Mouse (Mus musculus): ENCODE results near the gene Naa80. TPM values are rescaled to one million over a fixed set of nuclear protein-coding genes. Genes with fewer than 3 reads are reported as not detected.

Naa80 gene
- polyA plus RNA-seq, 2 experiments = 17.2 to 38.7 TPM

- Histone ChIP-seq H3K4me2 (replicated peaks; ENCODE audit: low read depth, low read length, severe bottlenecking) (no peak overlapping the region), H3K36me3 (ENCODE audit: control insufficient read depth, insufficient read depth, low read length) (peaks cover 7% of the 10 kb centered on the region), H3K27me3 (ENCODE audit: control insufficient read depth, insufficient read depth, low read length) (no peaks in the 10 kb centered on the region), H3K4me3 (replicated peaks; ENCODE audit: low read length) (no peak overlapping the region), H3K9me3 (ENCODE audit: control insufficient read depth, low read length) (no peaks in the 10 kb centered on the region), H3K9ac (ENCODE audit: low read depth, low read length, severe bottlenecking) (no peak overlapping the region), H3K4me1 (ENCODE audit: control insufficient read depth, insufficient read depth, low read length) (peaks cover 10% of the 10 kb centered on the region), H3K27ac (replicated peaks; ENCODE audit: low read depth, low read length) (no peak overlapping the region)
- TF ChIP-seq POLR2A (IDR thresholded peaks at IDR 0.05; ENCODE audit: borderline replicate concordance, extremely low read depth, insufficient read depth, insufficient read length) = no peak
- WGBS = 90% methylated on average over 9 of the region's 9 CpGs
- DNase-seq (ENCODE audit: low spot score) (no peak), ATAC-seq (ENCODE audit: low FRiP score, low read depth) (no peak)
Measured at GRCm38 (mm10) chr9:107599433-107599832, 20.7 kb downstream of the Naa80 start.

- DNase-seq (ENCODE audit: low spot score) (no peak), ATAC-seq (ENCODE audit: low FRiP score, low read depth) (no peak)
- TF ChIP-seq POLR2A (IDR thresholded peaks at IDR 0.05; ENCODE audit: borderline replicate concordance, extremely low read depth, insufficient read depth, insufficient read length) = no peak
- H3K9ac ChIP-seq (ENCODE audit: low read depth, low read length, severe bottlenecking) = no peak overlapping the region
- H3K4me1 ChIP-seq (ENCODE audit: control insufficient read depth, insufficient read depth, low read length) = peaks cover 14% of the 10 kb centered on the region
- H3K9me3 ChIP-seq (ENCODE audit: control insufficient read depth, low read length) = no peaks in the 10 kb centered on the region
- H3K4me2 ChIP-seq (replicated peaks; ENCODE audit: low read depth, low read length, severe bottlenecking) = no peak overlapping the region
- no peaks in the 10 kb centered on the region for H3K27me3 ChIP-seq (ENCODE audit: control insufficient read depth, insufficient read depth, low read length)
- WGBS = 59% methylated on average over 14 of the region's 14 CpGs
- H3K27ac ChIP-seq (replicated peaks; ENCODE audit: low read depth, low read length) = no peak overlapping the region
- H3K4me3 ChIP-seq (replicated peaks; ENCODE audit: low read length) = no peak overlapping the region
- peaks cover 3% of the 10 kb centered on the region; the same call in 1 of the 2 replicates for H3K36me3 ChIP-seq (ENCODE audit: control insufficient read depth, insufficient read depth, low read length)
Measured at GRCm38 (mm10) chr9:107599842-107600241, 21.2 kb downstream of the Naa80 start.

- 84% methylated on average over 12 of the region's 12 CpGs for WGBS
- no peak overlapping the region for H3K27ac ChIP-seq (replicated peaks; ENCODE audit: low read depth, low read length)
Measured at GRCm38 (mm10) chr9:107600745-107601144, 22.1 kb downstream of the Naa80 start.

GRCm38 (mm10) chr9:107601275-107601674, 22.6 kb downstream of the Naa80 start:
- 81% methylated on average over 11 of the region's 11 CpGs for WGBS

More at GRCm38 (mm10) chr9:107600745-107601144, 22.1 kb downstream of the Naa80 start:
- peaks cover 23% of the 10 kb centered on the region for H3K4me1 ChIP-seq (ENCODE audit: control insufficient read depth, insufficient read depth, low read length)
- no peak overlapping the region for H3K9ac ChIP-seq (ENCODE audit: low read depth, low read length, severe bottlenecking)
- no peaks in the 10 kb centered on the region for H3K9me3 ChIP-seq (ENCODE audit: control insufficient read depth, low read length)
- no peak overlapping the region for H3K4me2 ChIP-seq (replicated peaks; ENCODE audit: low read depth, low read length, severe bottlenecking)
- DNase-seq (ENCODE audit: low spot score) (no peak), ATAC-seq (ENCODE audit: low FRiP score, low read depth) (no peak)
- no peak overlapping the region for H3K4me3 ChIP-seq (replicated peaks; ENCODE audit: low read length)
- TF ChIP-seq POLR2A (IDR thresholded peaks at IDR 0.05; ENCODE audit: borderline replicate concordance, extremely low read depth, insufficient read depth, insufficient read length) = no peak
- no peaks in the 10 kb centered on the region for H3K36me3 ChIP-seq (ENCODE audit: control insufficient read depth, insufficient read depth, low read length)
- H3K27me3 ChIP-seq (ENCODE audit: control insufficient read depth, insufficient read depth, low read length) = no peaks in the 10 kb centered on the region

GRCm38 (mm10) chr9:107602068-107602648, 23.5 kb downstream of the Naa80 start:
- Histone ChIP-seq H3K4me3 (replicated peaks; ENCODE audit: low read length) (no peak overlapping the region), H3K4me2 (replicated peaks; ENCODE audit: low read depth, low read length, severe bottlenecking) (no peak overlapping the region), H3K27ac (replicated peaks; ENCODE audit: low read depth, low read length) (no peak overlapping the region), H3K9me3 (ENCODE audit: control insufficient read depth, low read length) (no peaks in the 10 kb centered on the region), H3K36me3 (ENCODE audit: control insufficient read depth, insufficient read depth, low read length) (no peaks in the 10 kb centered on the region), H3K4me1 (ENCODE audit: control insufficient read depth, insufficient read depth, low read length) (peaks cover 36% of the 10 kb centered on the region), H3K27me3 (ENCODE audit: control insufficient read depth, insufficient read depth, low read length) (no peaks in the 10 kb centered on the region), H3K9ac (ENCODE audit: low read depth, low read length, severe bottlenecking) (no peak overlapping the region)
- no peak for TF ChIP-seq POLR2A (IDR thresholded peaks at IDR 0.05; ENCODE audit: borderline replicate concordance, extremely low read depth, insufficient read depth, insufficient read length)
- DNase-seq (ENCODE audit: low spot score) (peak; percentile 89), ATAC-seq (ENCODE audit: low FRiP score, low read depth) (peak; percentile 64; the same call in 1 of the 2 replicates)
- whole genome bisulfite sequencing = 11% methylated on average over 10 of the region's 10 CpGs

More at GRCm38 (mm10) chr9:107601275-107601674, 22.6 kb downstream of the Naa80 start:
- Histone ChIP-seq H3K27ac (replicated peaks; ENCODE audit: low read depth, low read length) (no peak overlapping the region), H3K36me3 (ENCODE audit: control insufficient read depth, insufficient read depth, low read length) (no peaks in the 10 kb centered on the region), H3K9me3 (ENCODE audit: control insufficient read depth, low read length) (no peaks in the 10 kb centered on the region), H3K4me3 (replicated peaks; ENCODE audit: low read length) (no peak overlapping the region), H3K9ac (ENCODE audit: low read depth, low read length, severe bottlenecking) (no peak overlapping the region), H3K27me3 (ENCODE audit: control insufficient read depth, insufficient read depth, low read length) (no peaks in the 10 kb centered on the region), H3K4me2 (replicated peaks; ENCODE audit: low read depth, low read length, severe bottlenecking) (no peak overlapping the region), H3K4me1 (ENCODE audit: control insufficient read depth, insufficient read depth, low read length) (peaks cover 28% of the 10 kb centered on the region)
- ATAC-seq (ENCODE audit: low FRiP score, low read depth) (no peak), DNase-seq (ENCODE audit: low spot score) (no peak)
- no peak for TF ChIP-seq POLR2A (IDR thresholded peaks at IDR 0.05; ENCODE audit: borderline replicate concordance, extremely low read depth, insufficient read depth, insufficient read length)
